Mouse (Mus musculus) forebrain, embryonic 13.5 days (tissue): ENCODE results near the gene Shank2. TPM values are rescaled to one million over a fixed set of nuclear protein-coding genes. Genes with fewer than 3 reads are reported as not detected.
A peak's percentile ranks its signal among the peaks of the same experiment; 100 is the strongest.

Experiments used
- ATAC-seq: fragments of 200-750 bp; cut with Nextera tagmentation; 2 replicates; pipeline ENCODE4 v1.8.0; 2017
- H3K27ac ChIP-seq: fragments of 300-500 bp; sonication (generic); 2 replicates; pipeline ENCODE4 v1.5.1; 2015; ENCODE audit warnings: inconsistent platforms, mild to moderate bottlenecking, moderate library complexity
- H3K27me3 ChIP-seq: fragments of 300-500 bp; sonication (generic); 2 replicates; pipeline ENCODE4 v1.6.1; 2015; ENCODE audit warnings: mild to moderate bottlenecking, inconsistent platforms
- H3K36me3 ChIP-seq: fragments of 300-500 bp; sonication (generic); 2 replicates; pipeline ENCODE4 v1.6.1; 2015; ENCODE audit warnings: mild to moderate bottlenecking, inconsistent platforms; ENCODE audit not compliant: poor library complexity, severe bottlenecking
- H3K4me1 ChIP-seq: fragments of 300-500 bp; sonication (generic); 2 replicates; pipeline ENCODE4 v1.6.1; 2015; ENCODE audit warnings: inconsistent platforms
- H3K4me2 ChIP-seq: fragments of 300-500 bp; sonication (generic); 2 replicates; pipeline ENCODE4 v1.6.1; 2015; ENCODE audit warnings: inconsistent platforms, mild to moderate bottlenecking, moderate library complexity
- H3K4me3 ChIP-seq: fragments of 300-500 bp; sonication (generic); 2 replicates; pipeline ENCODE4 v1.5.1; 2015; ENCODE audit warnings: mild to moderate bottlenecking, inconsistent platforms
- H3K9ac ChIP-seq: fragments of 300-500 bp; sonication (generic); 2 replicates; pipeline ENCODE4 v1.6.1; 2015; ENCODE audit warnings: mild to moderate bottlenecking, inconsistent platforms
- H3K9me3 ChIP-seq: fragments of 300-500 bp; sonication (generic); replicated peaks from 2 replicates; pipeline ENCODE4 v1.6.1; 2016; ENCODE audit warnings: inconsistent platforms
- WGBS: fragments of 180-500 bp; shearing (Covaris S2); methylation state at CpG from one replicate; pipeline ENCODE4 v1.1.7; 2015; 5-methylcytosine and 5-hydroxymethylcytosine counted together
- polyA plus RNA-seq: library from polyadenylated mRNA; unstranded; fragments of >200 nt; fragmentation: Nextera tagmentation; extraction: Ambion mirVana; gene quantifications from 2 replicates; pipeline ENCODE4 v1.2.1, GENCODE M21; 2015

Shank2 gene
- polyA plus RNA-seq, 1 experiment from 2014 or later = 4.1 TPM

DNA sequence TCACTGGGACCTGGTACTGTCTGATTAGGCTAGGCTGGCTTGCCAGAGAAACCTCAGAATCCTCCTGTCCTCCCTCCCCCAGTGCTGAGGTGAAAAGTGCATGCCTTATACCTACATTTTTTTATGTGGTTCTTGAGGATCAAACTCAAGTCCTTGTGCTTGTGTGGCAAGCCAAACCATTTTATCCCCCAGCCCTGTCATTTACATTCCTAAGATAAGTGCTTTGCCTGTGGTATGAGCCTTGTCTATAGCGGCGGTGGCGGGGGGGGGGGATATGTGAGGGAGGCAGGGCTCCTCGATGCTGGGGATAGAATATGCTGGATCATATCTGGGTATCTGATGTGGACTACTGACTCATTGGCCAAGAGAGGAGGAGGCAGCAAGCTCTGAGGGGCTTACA, 151.4 kb downstream of the Shank2 start:
- Histone ChIP-seq H3K9ac (no peak overlapping the region), H3K4me3 (no peak overlapping the region), H3K9me3 (no peaks in the 10 kb centered on the region), H3K27ac (no peak overlapping the region), H3K4me1 (0 out of 2 replicates have a peak, but pooled peaks cover 8% of the 10 kb centered on the region), H3K4me2 (no peak overlapping the region), H3K36me3 (no peaks in the 10 kb centered on the region), H3K27me3 (no peaks in the 10 kb centered on the region)
- no peak for ATAC-seq
- WGBS = 79% methylated on average over 4 of the region's 4 CpGs

DNA sequence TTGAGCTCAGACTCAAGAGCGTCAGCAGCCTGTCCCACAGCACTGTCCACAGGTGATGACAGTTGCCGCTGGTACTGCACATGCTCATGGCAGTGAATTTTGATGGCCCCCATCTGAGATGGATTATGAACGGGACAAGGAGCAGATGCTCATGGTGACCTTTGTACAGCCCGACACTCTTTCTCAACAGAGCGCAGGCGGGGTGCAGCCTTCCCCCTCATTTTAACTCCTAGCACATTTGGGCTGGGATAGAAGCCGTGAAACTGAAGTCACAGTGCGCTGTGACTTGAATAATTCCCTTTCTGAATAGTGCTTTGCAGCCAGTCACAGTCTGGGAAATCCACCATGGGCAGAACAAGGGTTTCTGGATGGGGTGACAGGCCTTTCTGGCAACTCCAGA, 152.0 kb downstream of the Shank2 start:
- Histone ChIP-seq H3K27ac (no peak overlapping the region), H3K36me3 (no peaks in the 10 kb centered on the region), H3K4me2 (no peak overlapping the region), H3K9ac (no peak overlapping the region), H3K9me3 (no peaks in the 10 kb centered on the region), H3K27me3 (no peaks in the 10 kb centered on the region), H3K4me1 (0 out of 2 replicates have a peak, but pooled peaks cover 8% of the 10 kb centered on the region), H3K4me3 (no peak overlapping the region)
- WGBS = 55% methylated on average over 8 of the region's 8 CpGs
- peak; percentile 48; the same call in 1 of the 2 replicates for ATAC-seq

GRCm38 (mm10) chr7:144157936-144158335, 156.2 kb downstream of the Shank2 start:
- 91% methylated on average over 8 of the region's 8 CpGs for WGBS
- H3K4me1 ChIP-seq = peaks cover 18% of the 10 kb centered on the region; the same call in 1 of the 2 replicates
- H3K27ac ChIP-seq = no peak overlapping the region
- H3K4me2 ChIP-seq = no peak overlapping the region
- no peak for ATAC-seq
- H3K27me3 ChIP-seq = no peaks in the 10 kb centered on the region
- no peak overlapping the region for H3K9ac ChIP-seq
- no peaks in the 10 kb centered on the region for H3K9me3 ChIP-seq
- no peak overlapping the region for H3K4me3 ChIP-seq
- H3K36me3 ChIP-seq = no peaks in the 10 kb centered on the region

DNA sequence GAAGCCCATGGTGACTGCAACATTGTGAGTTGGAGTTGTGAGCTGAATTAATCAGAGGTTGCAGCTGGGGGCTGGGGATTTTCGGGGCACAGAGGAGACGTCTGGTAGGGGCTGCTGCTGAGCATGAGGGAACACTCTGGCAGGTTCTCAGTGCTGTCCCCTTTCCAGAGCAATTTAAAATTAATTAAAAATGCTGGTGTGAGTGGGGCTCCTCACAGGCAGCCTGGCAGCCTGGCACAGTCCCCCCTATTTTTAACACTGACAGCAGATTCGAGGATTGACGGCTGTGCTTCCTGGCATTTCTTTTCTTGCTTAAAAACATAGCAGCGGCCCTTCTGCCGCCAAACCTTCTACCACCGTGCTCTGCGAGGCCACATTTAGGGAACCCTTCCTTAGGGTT, 157.8 kb downstream of the Shank2 start:
- Histone ChIP-seq H3K4me3 (no peak overlapping the region), H3K27ac (peak overlapping the region; percentile 60; the same call in 1 of the 2 replicates), H3K27me3 (no peaks in the 10 kb centered on the region), H3K4me2 (no peak overlapping the region), H3K9me3 (no peaks in the 10 kb centered on the region), H3K36me3 (no peaks in the 10 kb centered on the region), H3K4me1 (peaks cover 10% of the 10 kb centered on the region; the same call in 1 of the 2 replicates), H3K9ac (no peak overlapping the region)
- 61% methylated on average over 8 of the region's 8 CpGs for WGBS
- peak; percentile 72; the same call in 1 of the 2 replicates for ATAC-seq

DNA sequence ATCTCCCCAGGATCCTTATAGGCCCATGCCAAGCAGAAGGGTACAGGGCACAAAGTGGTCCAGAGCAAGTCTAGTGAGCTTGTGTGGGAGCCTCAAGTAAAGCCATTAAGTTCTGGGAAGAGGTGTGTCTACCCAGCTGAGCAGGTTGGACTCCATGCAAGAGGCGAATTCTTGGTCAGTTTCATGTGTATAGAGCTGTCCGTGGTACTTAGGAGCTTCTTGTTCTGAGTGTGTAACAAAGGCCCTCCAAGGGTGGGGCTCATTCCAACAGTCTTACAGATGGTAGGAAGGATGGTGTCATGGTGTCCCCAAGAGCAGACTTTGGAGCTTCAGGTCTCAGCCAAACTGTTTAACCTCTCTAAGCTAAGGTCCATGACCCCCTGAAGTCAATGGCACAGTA, 158.3 kb downstream of the Shank2 start:
- peaks cover 10% of the 10 kb centered on the region; the same call in 1 of the 2 replicates for H3K4me1 ChIP-seq
- no peak for ATAC-seq
- H3K9ac ChIP-seq = no peak overlapping the region
- H3K4me3 ChIP-seq = no peak overlapping the region
- no peaks in the 10 kb centered on the region for H3K36me3 ChIP-seq
- no peaks in the 10 kb centered on the region for H3K27me3 ChIP-seq
- no peak overlapping the region for H3K4me2 ChIP-seq
- 62% methylated on average over 2 of the region's 2 CpGs for WGBS
- peak overlapping the region; percentile 60; the same call in 1 of the 2 replicates for H3K27ac ChIP-seq
- H3K9me3 ChIP-seq = no peaks in the 10 kb centered on the region

- ATAC-seq = 0 out of 2 replicates have a peak, but pooled peaks have one; percentile 21
- peak overlapping the region; percentile 49 for H3K27ac ChIP-seq
- WGBS = 83% methylated on average over 15 of the region's 15 CpGs
Measured at GRCm38 (mm10) chr7:144160646-144161249, 159.0 kb downstream of the Shank2 start.

GRCm38 (mm10) chr7:144170272-144170671, 168.5 kb downstream of the Shank2 start:
- no peaks in the 10 kb centered on the region for H3K9me3 ChIP-seq
- 84% methylated on average over 5 of the region's 5 CpGs for WGBS
- ATAC-seq = no peak

More at GRCm38 (mm10) chr7:144160646-144161249, 159.0 kb downstream of the Shank2 start:
- no peaks in the 10 kb centered on the region for H3K9me3 ChIP-seq
- H3K4me2 ChIP-seq = no peak overlapping the region
- no peak overlapping the region for H3K4me3 ChIP-seq
- H3K27me3 ChIP-seq = no peaks in the 10 kb centered on the region
- H3K36me3 ChIP-seq = no peaks in the 10 kb centered on the region
- H3K4me1 ChIP-seq = peaks cover 10% of the 10 kb centered on the region; the same call in 1 of the 2 replicates
- no peak overlapping the region for H3K9ac ChIP-seq

GRCm38 (mm10) chr7:144170686-144171085, 169.0 kb downstream of the Shank2 start:
- H3K4me2 ChIP-seq = no peak overlapping the region
- ATAC-seq = no peak
- H3K9me3 ChIP-seq = no peaks in the 10 kb centered on the region
- no peak overlapping the region for H3K4me3 ChIP-seq
- no peak overlapping the region for H3K27ac ChIP-seq
- no peak overlapping the region for H3K9ac ChIP-seq
- peaks cover 19% of the 10 kb centered on the region for H3K27me3 ChIP-seq
- H3K4me1 ChIP-seq = peaks cover 16% of the 10 kb centered on the region
- no peaks in the 10 kb centered on the region for H3K36me3 ChIP-seq
- 77% methylated on average over 9 of the region's 9 CpGs for WGBS

More at GRCm38 (mm10) chr7:144170272-144170671, 168.5 kb downstream of the Shank2 start:
- peaks cover 12% of the 10 kb centered on the region for H3K4me1 ChIP-seq
- no peaks in the 10 kb centered on the region for H3K36me3 ChIP-seq
- no peak overlapping the region for H3K4me2 ChIP-seq
- no peak overlapping the region for H3K9ac ChIP-seq
- peaks cover 15% of the 10 kb centered on the region for H3K27me3 ChIP-seq
- no peak overlapping the region for H3K4me3 ChIP-seq
- H3K27ac ChIP-seq = no peak overlapping the region

- peak overlapping the region; percentile 38; the same call in 1 of the 2 replicates for H3K27ac ChIP-seq
- no peak overlapping the region for H3K9ac ChIP-seq
- peaks cover 18% of the 10 kb centered on the region for H3K4me1 ChIP-seq
- H3K27me3 ChIP-seq = peaks cover 32% of the 10 kb centered on the region
- no peaks in the 10 kb centered on the region for H3K9me3 ChIP-seq
- H3K4me2 ChIP-seq = no peak overlapping the region
- ATAC-seq = no peak
- no peaks in the 10 kb centered on the region for H3K36me3 ChIP-seq
- 94% methylated on average over 6 of the region's 6 CpGs for WGBS
- H3K4me3 ChIP-seq = no peak overlapping the region
Measured at GRCm38 (mm10) chr7:144173869-144174268, 172.1 kb downstream of the Shank2 start.

- no peak overlapping the region for H3K4me2 ChIP-seq
- peak; percentile 46; the same call in 1 of the 2 replicates for ATAC-seq
- peaks cover 32% of the 10 kb centered on the region for H3K27me3 ChIP-seq
- WGBS = 76% methylated on average over 14 of the region's 14 CpGs
- no peaks in the 10 kb centered on the region for H3K9me3 ChIP-seq
- H3K9ac ChIP-seq = no peak overlapping the region
- no peak overlapping the region for H3K4me3 ChIP-seq
- peak overlapping the region; percentile 38; the same call in 1 of the 2 replicates for H3K27ac ChIP-seq
- H3K36me3 ChIP-seq = no peaks in the 10 kb centered on the region
- H3K4me1 ChIP-seq = peaks cover 18% of the 10 kb centered on the region
Measured at GRCm38 (mm10) chr7:144174329-144174728, 172.6 kb downstream of the Shank2 start.

- H3K4me2 ChIP-seq = peak overlapping the region; percentile 69
- no peaks in the 10 kb centered on the region for H3K36me3 ChIP-seq
- peak overlapping the region; percentile 68; the same call in 1 of the 2 replicates for H3K9ac ChIP-seq
- peaks cover 32% of the 10 kb centered on the region for H3K27me3 ChIP-seq
- no peak for ATAC-seq
- H3K9me3 ChIP-seq = no peaks in the 10 kb centered on the region
- H3K27ac ChIP-seq = peak overlapping the region; percentile 75; the same call in 1 of the 2 replicates
- peaks cover 18% of the 10 kb centered on the region for H3K4me1 ChIP-seq
- WGBS = 30% methylated on average over 7 of the region's 7 CpGs
- H3K4me3 ChIP-seq = peak overlapping the region; percentile 43
Measured at GRCm38 (mm10) chr7:144175025-144175424, 173.3 kb downstream of the Shank2 start.

DNA sequence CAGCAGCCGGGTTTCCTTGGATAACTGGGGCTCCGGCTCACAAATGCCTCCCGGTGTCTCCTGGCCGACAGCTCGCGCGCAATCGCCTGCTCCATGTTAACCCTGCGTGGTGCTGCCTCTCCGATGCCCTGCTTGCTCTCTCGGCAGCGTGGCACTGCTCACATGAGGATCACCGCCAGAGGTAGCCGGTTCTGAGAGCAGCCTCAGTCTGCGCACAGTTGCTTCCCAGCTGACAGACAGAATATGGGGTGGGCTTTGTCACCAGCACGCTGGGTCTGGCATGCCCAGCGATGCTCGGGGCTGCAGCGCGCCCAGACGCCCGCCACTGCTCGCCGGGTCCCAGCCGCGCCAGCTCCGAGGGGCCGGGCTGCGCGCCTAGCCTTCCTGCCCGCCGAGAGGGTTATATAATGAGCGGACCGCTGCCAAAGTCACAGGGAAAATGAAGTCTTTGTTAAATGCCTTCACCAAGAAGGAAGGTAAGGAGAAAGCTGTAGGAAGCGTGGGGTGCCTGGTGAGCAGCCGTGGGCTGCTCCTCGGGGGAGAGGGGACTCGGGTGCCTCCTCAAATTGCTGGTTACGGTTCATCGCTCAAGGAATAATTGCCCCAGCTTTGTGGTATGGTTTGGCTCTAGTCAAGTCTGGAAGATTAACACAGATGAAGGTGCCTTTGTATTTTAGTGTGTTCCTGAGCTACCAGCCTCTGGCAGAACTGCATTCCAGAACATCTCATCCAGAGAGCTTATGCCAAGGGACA, 173.9 kb downstream of the Shank2 start:
- 2% methylated on average over 40 of the region's 40 CpGs for WGBS
- peak; percentile 79 for ATAC-seq
- H3K27me3 ChIP-seq = peaks cover 32% of the 10 kb centered on the region

More for the DNA sequence above, 173.9 kb downstream of the Shank2 start:
- Histone ChIP-seq H3K4me3 (peak overlapping the region; percentile 43), H3K9me3 (no peaks in the 10 kb centered on the region), H3K36me3 (no peaks in the 10 kb centered on the region), H3K9ac (peak overlapping the region; percentile 68), H3K4me1 (peaks cover 18% of the 10 kb centered on the region), H3K4me2 (peak overlapping the region; percentile 69), H3K27ac (peak overlapping the region; percentile 75)
